Mouse (Mus musculus) hindbrain, postnatal 0 days (tissue): ENCODE measurements around the gene 1700020N01Rik. TPM values are rescaled to one million over a fixed set of nuclear protein-coding genes. Genes with fewer than 3 reads are reported as not detected.

Source experiments
- ATAC-seq: fragments of 200-750 bp; cut with Nextera tagmentation; 2 replicates; pipeline ENCODE4 v1.8.0; 2017; ENCODE audit warnings: mild to moderate bottlenecking, moderate TSS enrichment, moderate library complexity
- DNase-seq: peaks from one replicate; pipeline ENCODE4 v3.0.0-alpha.2; 2015; ENCODE audit warnings: low spot score
- H3K27ac ChIP-seq: fragments of 300-500 bp; sonication (generic); 2 replicates; pipeline ENCODE4 v1.5.1; 2014; ENCODE audit warnings: mild to moderate bottlenecking
- H3K27me3 ChIP-seq: fragments of 300-500 bp; sonication (generic); 2 replicates; pipeline ENCODE4 v1.6.1; 2014; ENCODE audit warnings: low read length, mixed read lengths; ENCODE audit not compliant: insufficient read depth
- H3K36me3 ChIP-seq: fragments of 300-500 bp; sonication (generic); 2 replicates; pipeline ENCODE4 v1.6.1; 2014; ENCODE audit warnings: low read length, mixed read lengths; ENCODE audit not compliant: insufficient read depth
- H3K4me1 ChIP-seq: fragments of 300-500 bp; sonication (generic); 2 replicates; pipeline ENCODE4 v1.6.1; 2014; ENCODE audit warnings: antibody characterized with exemption, low read length, mixed read lengths; ENCODE audit not compliant: insufficient read depth
- H3K4me2 ChIP-seq: fragments of 300-500 bp; sonication (generic); 2 replicates; pipeline ENCODE4 v1.6.1; 2014; ENCODE audit warnings: low read depth, mild to moderate bottlenecking, low read length, moderate library complexity, mixed read lengths
- H3K4me3 ChIP-seq: fragments of 300-500 bp; sonication (generic); 2 replicates; pipeline ENCODE4 v1.5.1; 2014; ENCODE audit warnings: low read length
- H3K9ac ChIP-seq: fragments of 300-500 bp; sonication (generic); replicated peaks from 2 replicates; pipeline ENCODE4 v1.6.1; 2014; ENCODE audit warnings: mild to moderate bottlenecking, low read length, moderate library complexity, mixed read lengths
- H3K9me3 ChIP-seq: fragments of 300-500 bp; sonication (generic); 2 replicates; pipeline ENCODE4 v1.6.1; 2016; ENCODE audit warnings: low read length, mixed read lengths
- CTCF ChIP-seq: IDR thresholded peaks from 2 replicates; pipeline ENCODE4 v1.5.1; 2016; ENCODE audit warnings: antibody characterized with exemption, control low read depth, low read depth
- WGBS: fragments of 180-500 bp; shearing (Covaris S2); extraction: QIAGEN DNeasy Blood & Tissue Kit; methylation state at CpG from one replicate; pipeline ENCODE4 v1.1.7; 2014; 5-methylcytosine and 5-hydroxymethylcytosine counted together
- polyA plus RNA-seq: library from polyadenylated mRNA; unstranded; fragments of >200 nt; fragmentation: Nextera tagmentation; extraction: Ambion mirVana; gene quantifications from 2 replicates; pipeline ENCODE4 v1.2.1, GENCODE M21; 2015
- total RNA-seq: library from RNA; depleted of rRNA; stranded (reverse); fragments of >200 nt; gene quantifications from 2 replicates; pipeline ENCODE4 v1.2.3, GENCODE M21; 2014

The 1700020N01Rik gene
- total and polyA plus RNA-seq, 2 experiments from 2014 or later: not detected

- H3K4me2 ChIP-seq: no peak overlapping the region
- no peak for ATAC-seq
- H3K9me3 ChIP-seq: no peaks in the 10 kb centered on the region
- no peak for TF ChIP-seq CTCF
- no peaks in the 10 kb centered on the region for H3K36me3 ChIP-seq
- no peaks in the 10 kb centered on the region for H3K4me1 ChIP-seq
- DNase-seq: no peak
- H3K27ac ChIP-seq: no peak overlapping the region
- no peaks in the 10 kb centered on the region for H3K27me3 ChIP-seq
- H3K4me3 ChIP-seq: no peak overlapping the region
- H3K9ac ChIP-seq: no peak overlapping the region
- WGBS: 88% methylated on average over 4 of the region's 4 CpGs
Measured at GRCm38 (mm10) chr10:21635988-21636710, 43.2 kb downstream of the 1700020N01Rik start.

- no peaks in the 10 kb centered on the region for H3K27me3 ChIP-seq
- H3K4me3 ChIP-seq: no peak overlapping the region
- no peak overlapping the region for H3K4me2 ChIP-seq
- no peak for TF ChIP-seq CTCF
- 47% methylated on average over 6 of the region's 6 CpGs for WGBS
- H3K36me3 ChIP-seq: no peaks in the 10 kb centered on the region
- no peak overlapping the region for H3K9ac ChIP-seq
- no peak overlapping the region for H3K27ac ChIP-seq
- peak; percentile 31 for DNase-seq
- H3K4me1 ChIP-seq: no peaks in the 10 kb centered on the region
- ATAC-seq: 0 out of 2 replicates have a peak, but pooled peaks have one; percentile 38
- no peaks in the 10 kb centered on the region for H3K9me3 ChIP-seq
Measured at GRCm38 (mm10) chr10:21636711-21637081, 43.8 kb downstream of the 1700020N01Rik start.

- no peak for DNase-seq
- H3K4me1 ChIP-seq: no peaks in the 10 kb centered on the region
- H3K27ac ChIP-seq: no peak overlapping the region
- no peak overlapping the region for H3K4me3 ChIP-seq
- no peaks in the 10 kb centered on the region for H3K36me3 ChIP-seq
- H3K9ac ChIP-seq: no peak overlapping the region
- no peak for TF ChIP-seq CTCF
- no peaks in the 10 kb centered on the region for H3K9me3 ChIP-seq
- 84% methylated on average over 4 of the region's 4 CpGs for WGBS
- no peak overlapping the region for H3K4me2 ChIP-seq
- H3K27me3 ChIP-seq: no peaks in the 10 kb centered on the region
- no peak for ATAC-seq
Measured at GRCm38 (mm10) chr10:21651388-21651787, 58.4 kb downstream of the 1700020N01Rik start.

GRCm38 (mm10) chr10:21652426-21653345 is 59.7 kb downstream of the 1700020N01Rik start:
- Histone ChIP-seq H3K4me2 (no peak overlapping the region), H3K9ac (no peak overlapping the region), H3K9me3 (no peaks in the 10 kb centered on the region), H3K27me3 (no peaks in the 10 kb centered on the region), H3K4me3 (no peak overlapping the region), H3K4me1 (no peaks in the 10 kb centered on the region), H3K27ac (no peak overlapping the region), H3K36me3 (no peaks in the 10 kb centered on the region)
- no peak for TF ChIP-seq CTCF
- DNase-seq (peak; percentile 25), ATAC-seq (peak; percentile 53)
- 87% methylated on average over 24 of the region's 24 CpGs for WGBS

GRCm38 (mm10) chr10:21653469-21653868 is 60.5 kb downstream of the 1700020N01Rik start:
- Histone ChIP-seq H3K27ac (no peak overlapping the region), H3K9me3 (no peaks in the 10 kb centered on the region), H3K4me3 (no peak overlapping the region), H3K27me3 (no peaks in the 10 kb centered on the region), H3K4me1 (no peaks in the 10 kb centered on the region), H3K36me3 (no peaks in the 10 kb centered on the region), H3K9ac (no peak overlapping the region), H3K4me2 (no peak overlapping the region)
- DNase-seq (no peak), ATAC-seq (no peak)
- WGBS: 90% methylated on average over 7 of the region's 7 CpGs
- peak; percentile 12; the same call in 1 of the 2 replicates for TF ChIP-seq CTCF

- WGBS: 71% methylated on average over 8 of the region's 8 CpGs
- Histone ChIP-seq H3K27ac (no peak overlapping the region), H3K4me2 (no peak overlapping the region), H3K9ac (no peak overlapping the region), H3K27me3 (no peaks in the 10 kb centered on the region), H3K4me3 (no peak overlapping the region), H3K36me3 (no peaks in the 10 kb centered on the region), H3K9me3 (no peaks in the 10 kb centered on the region), H3K4me1 (no peaks in the 10 kb centered on the region)
- ATAC-seq (no peak), DNase-seq (no peak)
- no peak for TF ChIP-seq CTCF
Measured at GRCm38 (mm10) chr10:21659576-21660246, 66.8 kb downstream of the 1700020N01Rik start.
